Mouse (Mus musculus): Measurements from ENCODE around the gene Itga6. TPM values are rescaled to one million over a fixed set of nuclear protein-coding genes. Genes with fewer than 3 reads are reported as not detected.

Itga6 gene
- polyA plus RNA-seq, 1 experiment, result 26.0 TPM

DNA sequence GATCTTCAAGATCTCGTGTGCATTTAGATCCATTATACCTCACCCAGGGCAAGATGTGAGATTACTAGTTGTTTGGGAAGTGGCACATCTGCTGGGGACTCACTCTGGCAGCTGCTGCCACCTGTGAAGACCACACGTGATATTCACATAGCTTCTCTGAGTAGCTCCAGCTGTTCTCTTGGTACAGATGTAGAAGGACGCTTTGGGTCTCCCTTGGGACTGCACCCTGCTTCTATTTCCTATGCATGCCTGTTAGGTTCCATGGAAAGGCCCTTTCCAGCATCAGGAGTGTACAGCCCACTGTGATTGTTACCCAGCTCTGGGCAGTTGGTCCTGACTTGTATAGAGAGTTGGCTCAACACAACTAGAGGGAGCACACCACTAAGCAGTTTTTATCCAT lies 39.8 kb downstream of the Itga6 start:
- Histone ChIP-seq H3K27ac (ENCODE audit: insufficient read depth, low read length) (no peak overlapping the region), H3K4me3 (replicated peaks; ENCODE audit: insufficient read depth, low read depth, low read length) (no peak overlapping the region), H3K4me1 (ENCODE audit: control insufficient read depth, insufficient read depth, low read length) (no peaks in the 10 kb centered on the region), H3K27me3 (ENCODE audit: control insufficient read depth, insufficient read depth, low read length) (no peaks in the 10 kb centered on the region)
- TF ChIP-seq CTCF (IDR thresholded peaks at IDR 0.05; ENCODE audit: borderline replicate concordance, insufficient read depth, low read depth, low read length) (no peak), POLR2A (IDR thresholded peaks at IDR 0.05; ENCODE audit: borderline replicate concordance, insufficient read depth, low read length) (no peak)
- no peak for DNase-seq
- WGBS, result 95% methylated on average over 3 of the region's 3 CpGs

DNA sequence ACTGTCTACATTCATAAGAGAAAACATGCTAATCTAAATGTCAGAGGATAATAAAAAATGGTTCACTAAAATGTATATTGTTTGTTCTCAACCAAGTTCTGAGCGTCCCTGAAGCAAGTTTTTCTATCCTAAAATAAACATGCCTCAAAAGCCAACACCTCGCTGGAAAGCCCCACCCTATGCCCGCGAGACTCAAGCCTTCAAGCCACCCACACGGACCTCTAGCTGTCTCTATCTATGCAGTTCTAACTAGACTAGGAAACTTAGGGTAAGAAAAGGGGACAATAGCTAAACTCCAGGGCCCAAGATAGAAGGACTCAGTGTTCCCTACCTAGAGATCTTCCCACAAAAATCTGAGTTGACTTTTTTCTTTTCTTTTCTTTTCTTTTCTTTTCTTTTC lies 40.6 kb downstream of the Itga6 start:
- no peaks in the 10 kb centered on the region for H3K27me3 ChIP-seq (ENCODE audit: control insufficient read depth, insufficient read depth, low read length)
- WGBS, result 67% methylated on average over 5 of the region's 5 CpGs
- no peak overlapping the region for H3K27ac ChIP-seq (ENCODE audit: insufficient read depth, low read length)
- no peak for TF ChIP-seq CTCF (IDR thresholded peaks at IDR 0.05; ENCODE audit: borderline replicate concordance, insufficient read depth, low read depth, low read length)
- no peak for DNase-seq
- no peaks in the 10 kb centered on the region for H3K4me1 ChIP-seq (ENCODE audit: control insufficient read depth, insufficient read depth, low read length)
- no peak overlapping the region for H3K4me3 ChIP-seq (replicated peaks; ENCODE audit: insufficient read depth, low read depth, low read length)

DNA sequence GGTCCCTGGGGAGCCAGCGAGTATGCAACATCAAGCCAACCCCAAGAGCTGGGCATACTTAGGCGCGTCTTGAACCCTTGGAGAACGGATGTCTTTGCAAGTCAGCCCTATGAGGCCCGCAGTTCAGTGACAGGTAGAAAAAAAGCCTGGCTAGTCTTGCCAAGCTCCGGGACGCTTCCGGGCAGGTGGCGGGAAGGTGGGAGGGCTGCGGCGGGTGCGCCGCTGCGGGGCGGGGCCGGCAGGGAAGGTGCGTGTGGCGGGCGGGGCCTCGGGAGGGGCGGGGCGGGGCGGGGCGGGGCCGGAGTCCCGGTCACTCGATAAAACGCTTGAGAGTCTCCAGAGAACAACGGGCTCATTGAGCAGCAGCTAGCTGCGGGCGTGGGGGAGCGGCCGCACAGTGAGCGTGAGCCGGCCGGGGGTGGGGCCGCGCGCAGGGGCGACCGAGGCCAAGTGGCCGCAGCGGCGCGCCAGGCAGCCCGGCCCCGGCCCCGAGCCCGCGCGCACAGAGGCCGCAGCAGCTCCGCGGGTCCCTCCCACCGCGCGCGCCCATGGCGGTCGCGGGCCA lies 41.3 kb downstream of the Itga6 start:
- Histone ChIP-seq H3K27me3 (ENCODE audit: control insufficient read depth, insufficient read depth, low read length) (no peaks in the 10 kb centered on the region), H3K27ac (ENCODE audit: insufficient read depth, low read length) (peak overlapping the region; percentile 39), H3K4me3 (replicated peaks; ENCODE audit: insufficient read depth, low read depth, low read length) (peak overlapping the region; percentile 71), H3K4me1 (ENCODE audit: control insufficient read depth, insufficient read depth, low read length) (no peaks in the 10 kb centered on the region)
- TF ChIP-seq POLR2A (IDR thresholded peaks at IDR 0.05; ENCODE audit: borderline replicate concordance, insufficient read depth, low read length), result no peak
- no peak for TF ChIP-seq CTCF (IDR thresholded peaks at IDR 0.05; ENCODE audit: borderline replicate concordance, insufficient read depth, low read depth, low read length)
- WGBS, result under 1% methylated on average over 53 of the region's 61 CpGs
- DNase-seq, result peak; percentile 68 to 69

DNA sequence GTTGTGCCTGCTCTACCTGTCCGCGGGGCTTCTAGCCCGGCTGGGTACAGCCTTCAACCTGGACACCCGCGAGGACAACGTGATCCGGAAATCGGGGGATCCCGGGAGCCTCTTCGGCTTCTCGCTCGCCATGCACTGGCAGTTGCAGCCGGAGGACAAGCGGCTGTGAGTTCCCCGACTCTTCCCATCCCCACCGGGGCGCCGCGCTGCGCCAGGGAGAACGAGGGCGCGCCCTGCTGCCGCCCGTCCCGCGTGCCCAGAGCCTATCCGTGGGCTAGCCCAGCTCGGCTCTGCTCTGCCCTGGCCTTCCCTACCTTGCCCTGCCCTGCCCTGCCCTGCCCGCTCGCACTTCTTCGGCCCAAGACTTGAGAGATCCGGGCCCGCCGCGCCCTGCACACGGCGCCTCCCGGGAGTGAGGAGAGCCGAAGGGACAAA lies 41.8 kb downstream of the Itga6 start:
- 2% methylated on average over 38 of the region's 40 CpGs for WGBS
- Histone ChIP-seq H3K4me1 (ENCODE audit: control insufficient read depth, insufficient read depth, low read length) (no peaks in the 10 kb centered on the region), H3K27me3 (ENCODE audit: control insufficient read depth, insufficient read depth, low read length) (no peaks in the 10 kb centered on the region), H3K4me3 (replicated peaks; ENCODE audit: insufficient read depth, low read depth, low read length) (peak overlapping the region; percentile 71), H3K27ac (ENCODE audit: insufficient read depth, low read length) (peak overlapping the region; percentile 39)
- no peak for TF ChIP-seq POLR2A (IDR thresholded peaks at IDR 0.05; ENCODE audit: borderline replicate concordance, insufficient read depth, low read length)
- peak in 1 of 2 experiments; percentile 54 for DNase-seq

DNA sequence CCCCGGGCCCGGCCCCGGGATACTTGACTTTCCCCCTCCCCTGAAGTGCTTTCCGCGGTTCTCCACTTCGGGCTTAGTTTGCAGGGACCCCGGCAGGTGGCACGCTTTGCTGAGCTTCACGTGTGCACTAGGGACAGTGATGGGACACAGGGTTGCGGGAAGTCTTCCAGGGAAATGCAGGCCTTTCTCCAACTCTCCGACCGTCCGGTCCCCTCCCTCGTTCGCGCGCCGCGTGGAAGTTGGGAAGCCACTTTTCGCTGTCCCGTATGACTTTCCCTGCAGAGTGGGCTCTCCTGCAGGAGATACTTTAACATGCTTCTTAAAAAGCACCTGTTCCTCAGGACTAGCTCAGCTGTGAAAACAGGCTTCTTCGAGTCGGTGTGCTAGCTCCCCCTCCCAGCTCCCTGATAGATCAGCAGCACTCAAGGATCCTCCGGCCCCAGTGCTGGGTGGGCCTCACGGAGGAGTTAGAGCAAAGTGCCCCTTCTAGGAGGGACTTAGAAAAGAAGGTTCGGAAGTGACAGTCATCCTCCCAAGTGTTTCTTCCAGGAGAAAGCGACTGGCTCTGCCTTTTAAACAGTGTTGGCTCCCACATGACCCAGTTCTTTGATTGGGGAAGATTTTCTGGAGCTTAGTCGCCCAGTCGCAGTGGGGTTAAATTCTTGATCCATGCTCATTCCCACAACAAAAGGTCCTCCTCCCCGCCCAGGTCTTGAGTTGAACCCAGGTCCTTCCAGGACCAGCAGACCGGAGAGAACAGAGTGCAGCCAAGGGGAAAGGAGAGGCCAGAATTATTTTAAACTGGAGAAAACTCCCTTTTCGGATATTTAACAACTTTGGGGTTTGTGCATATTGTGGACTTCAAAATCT lies 42.4 kb downstream of the Itga6 start:
- WGBS, result 12% methylated on average over 32 of the region's 32 CpGs
- DNase-seq, result peak; percentile 5 to 20
- peak overlapping the region; percentile 39; the same call in 1 of the 2 replicates for H3K27ac ChIP-seq (ENCODE audit: insufficient read depth, low read length)

DNA sequence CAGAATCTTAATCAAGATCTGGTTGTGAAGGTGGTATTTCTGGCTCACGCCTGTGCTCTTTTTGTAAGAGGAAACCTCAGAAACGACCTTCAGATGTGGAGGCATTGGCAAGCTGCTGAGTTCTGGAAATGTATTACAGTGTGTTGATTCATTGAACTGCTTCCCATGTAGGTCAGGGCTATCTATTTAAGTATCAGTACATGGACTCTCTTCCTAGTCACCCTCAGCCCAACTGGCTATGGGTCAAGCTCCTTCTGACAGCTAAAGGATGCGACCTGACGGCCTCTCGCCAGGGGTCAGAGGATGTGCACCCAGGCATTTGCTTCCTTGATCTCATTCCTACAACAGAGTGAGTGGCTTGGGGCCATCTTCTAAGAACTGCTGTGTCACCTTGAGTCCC lies 45.3 kb downstream of the Itga6 start:
- 84% methylated on average over 5 of the region's 5 CpGs for WGBS
- DNase-seq, result no peak
- H3K4me3 ChIP-seq (replicated peaks; ENCODE audit: insufficient read depth, low read depth, low read length), result no peak overlapping the region
- H3K27ac ChIP-seq (ENCODE audit: insufficient read depth, low read length), result no peak overlapping the region
- TF ChIP-seq POLR2A (IDR thresholded peaks at IDR 0.05; ENCODE audit: borderline replicate concordance, insufficient read depth, low read length) (no peak), CTCF (IDR thresholded peaks at IDR 0.05; ENCODE audit: borderline replicate concordance, insufficient read depth, low read depth, low read length) (no peak)
- no peaks in the 10 kb centered on the region for H3K27me3 ChIP-seq (ENCODE audit: control insufficient read depth, insufficient read depth, low read length)
- no peaks in the 10 kb centered on the region for H3K4me1 ChIP-seq (ENCODE audit: control insufficient read depth, insufficient read depth, low read length)

More for the DNA sequence above, 42.4 kb downstream of the Itga6 start:
- Histone ChIP-seq H3K27me3 (ENCODE audit: control insufficient read depth, insufficient read depth, low read length) (no peaks in the 10 kb centered on the region), H3K4me1 (ENCODE audit: control insufficient read depth, insufficient read depth, low read length) (no peaks in the 10 kb centered on the region), H3K4me3 (replicated peaks; ENCODE audit: insufficient read depth, low read depth, low read length) (peak overlapping the region; percentile 71)
- TF ChIP-seq CTCF (IDR thresholded peaks at IDR 0.05; ENCODE audit: borderline replicate concordance, insufficient read depth, low read depth, low read length) (no peak), POLR2A (IDR thresholded peaks at IDR 0.05; ENCODE audit: borderline replicate concordance, insufficient read depth, low read length) (no peak)

DNA sequence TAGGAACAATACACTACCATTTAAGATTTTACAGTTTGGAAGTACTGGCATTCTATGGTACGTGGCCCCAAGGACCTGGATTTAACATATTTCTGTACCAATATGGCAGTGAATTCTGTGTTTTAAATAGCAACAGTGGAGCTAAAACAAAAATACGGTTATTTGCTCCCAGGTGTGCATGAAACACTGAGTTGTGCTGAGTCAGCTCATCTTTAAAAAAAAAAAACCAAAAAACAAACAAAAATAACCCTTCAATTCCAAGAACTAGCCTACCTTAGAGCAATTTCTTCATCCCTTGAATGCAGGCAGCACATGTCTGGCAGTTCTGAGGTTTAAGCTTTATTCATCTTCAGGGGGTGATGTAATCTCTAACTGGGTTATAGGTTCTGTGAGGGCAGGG lies 45.8 kb downstream of the Itga6 start:
- WGBS, result 90% methylated on average over 2 of the region's 2 CpGs

DNA sequence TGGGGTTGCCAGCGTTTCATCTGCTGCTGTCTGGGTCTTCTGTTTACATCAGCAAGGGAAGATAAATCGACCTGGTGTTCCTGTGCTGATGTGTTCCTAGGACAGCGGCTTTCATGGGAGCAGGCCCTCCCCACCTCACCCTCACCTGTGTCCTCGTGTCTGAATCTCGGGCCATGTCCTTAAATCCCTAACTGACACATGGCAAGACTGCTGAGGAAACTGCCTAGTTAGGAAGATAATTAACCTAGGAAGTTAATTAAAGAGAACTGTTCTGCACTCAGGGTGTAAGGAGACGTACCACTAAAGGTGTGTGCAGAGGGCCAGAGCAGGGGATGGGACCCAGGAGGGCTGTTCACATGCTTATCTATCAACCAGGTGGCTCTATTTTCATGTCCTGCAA lies 48.7 kb downstream of the Itga6 start:
- 84% methylated on average over 6 of the region's 6 CpGs for WGBS
- no peaks in the 10 kb centered on the region for H3K27me3 ChIP-seq (ENCODE audit: control insufficient read depth, insufficient read depth, low read length)
- H3K27ac ChIP-seq (ENCODE audit: insufficient read depth, low read length), result no peak overlapping the region
- DNase-seq, result no peak
- H3K4me1 ChIP-seq (ENCODE audit: control insufficient read depth, insufficient read depth, low read length), result no peaks in the 10 kb centered on the region
- no peak overlapping the region for H3K4me3 ChIP-seq (replicated peaks; ENCODE audit: insufficient read depth, low read depth, low read length)
- TF ChIP-seq CTCF (IDR thresholded peaks at IDR 0.05; ENCODE audit: borderline replicate concordance, insufficient read depth, low read depth, low read length), result no peak
- TF ChIP-seq POLR2A (IDR thresholded peaks at IDR 0.05; ENCODE audit: borderline replicate concordance, insufficient read depth, low read length), result no peak

More for the DNA sequence above, 45.8 kb downstream of the Itga6 start:
- Histone ChIP-seq H3K27me3 (ENCODE audit: control insufficient read depth, insufficient read depth, low read length) (no peaks in the 10 kb centered on the region), H3K4me1 (ENCODE audit: control insufficient read depth, insufficient read depth, low read length) (no peaks in the 10 kb centered on the region), H3K4me3 (replicated peaks; ENCODE audit: insufficient read depth, low read depth, low read length) (no peak overlapping the region), H3K27ac (ENCODE audit: insufficient read depth, low read length) (no peak overlapping the region)
- TF ChIP-seq CTCF (IDR thresholded peaks at IDR 0.05; ENCODE audit: borderline replicate concordance, insufficient read depth, low read depth, low read length) (no peak), POLR2A (IDR thresholded peaks at IDR 0.05; ENCODE audit: borderline replicate concordance, insufficient read depth, low read length) (no peak)
- DNase-seq, result no peak

Data from cerebellum, adult 2 months (tissue).